Mouse (Mus musculus): ENCODE measurements around the gene Pced1b. TPM values are rescaled to one million over a fixed set of nuclear protein-coding genes. Genes with fewer than 3 reads are reported as not detected.
A peak's percentile ranks its signal among the peaks of the same experiment; 100 is the strongest.
"Not testable (repeated sequence)": the region's sequence is repeated elsewhere in the genome, so short reads cannot be mapped to it uniquely, and the experiment has no call there.

The Pced1b gene
- polyA plus RNA-seq (2012; ENCODE audit: insufficient read depth, low replicate concordance): 0.77 and 2.2 TPM in 2 replicates

GRCm38 (mm10) chr15:97246911-97247790, at the start of gene Pced1b, which contains the start of gene Amigo2:
TSS of gene Pced1b (plus strand) at chr15:97247107.
TSS of gene Amigo2 (minus strand) at chr15:97247287.
- Histone ChIP-seq H3K4me3 (replicated peaks) (peak within 1 kb of the TSS; percentile 91), H3K36me3 (replicated peaks; ENCODE audit: low read length) (no peaks in the 10 kb centered on the region), H3K9me3 (peaks cover 27% of the 10 kb centered on the region), H3K4me1 (peaks cover 28% of the 10 kb centered on the region), H3K27me3 (replicated peaks) (peaks cover 74% of the 10 kb centered on the region)
- TF ChIP-seq GATA1 (IDR thresholded peaks at IDR 0.05; ENCODE audit: borderline replicate concordance, low read length) (no peak), FLI1 (IDR thresholded peaks at IDR 0.05; ENCODE audit: low read length) (no peak)

DNA sequence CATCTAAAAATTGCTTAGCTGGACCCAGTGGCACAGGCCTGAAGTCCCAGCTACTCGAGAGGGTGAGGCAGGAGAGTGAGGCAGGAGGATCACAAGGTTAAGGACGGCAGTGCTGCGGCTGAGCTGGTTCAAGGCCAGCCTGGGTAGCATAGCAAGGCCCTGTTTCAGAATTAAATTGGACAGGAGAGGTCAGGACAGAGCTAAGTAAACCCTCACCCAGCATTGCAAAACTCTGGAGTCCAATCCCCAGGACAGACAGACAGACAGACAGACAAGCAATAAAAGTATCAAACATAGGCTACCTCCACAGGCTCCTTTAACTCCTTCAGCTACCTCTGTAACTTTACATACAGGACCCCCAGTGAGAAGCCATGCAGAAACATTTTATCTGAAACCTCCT, 42.0 kb upstream of the Pced1b start:
- TF ChIP-seq FLI1 (IDR thresholded peaks at IDR 0.05; ENCODE audit: low read length) (no peak), GATA1 (IDR thresholded peaks at IDR 0.05; ENCODE audit: borderline replicate concordance, low read length) (no peak)
- no peaks in the 10 kb centered on the region for H3K4me1 ChIP-seq
- no peaks in the 10 kb centered on the region for H3K36me3 ChIP-seq (replicated peaks; ENCODE audit: low read length)
- H3K27me3 ChIP-seq (replicated peaks): no peaks in the 10 kb centered on the region
- no peak overlapping the region for H3K4me3 ChIP-seq (replicated peaks)
- peaks cover 4% of the 10 kb centered on the region for H3K9me3 ChIP-seq

DNA sequence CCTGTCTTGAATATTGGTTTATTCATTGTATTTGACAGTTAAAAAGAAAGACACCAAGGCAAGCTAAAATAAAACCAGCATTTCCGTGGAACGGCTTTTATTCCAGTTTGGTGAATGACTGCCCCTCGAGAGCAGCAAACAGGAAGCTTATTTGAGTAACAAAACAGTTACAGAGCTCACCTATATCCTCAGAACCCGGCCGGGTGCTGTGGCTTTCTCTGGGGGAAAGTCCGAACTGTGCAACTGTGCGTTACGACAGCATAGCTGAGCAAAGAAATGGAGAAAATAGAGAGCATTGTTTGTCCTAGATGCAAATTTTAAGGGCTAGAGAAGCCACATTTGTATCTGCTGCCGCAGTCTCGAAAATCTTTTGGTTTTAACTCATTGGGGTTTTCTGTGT, 41.1 kb upstream of the Pced1b start:
- no peak for TF ChIP-seq FLI1 (IDR thresholded peaks at IDR 0.05; ENCODE audit: low read length)
- TF ChIP-seq GATA1 (IDR thresholded peaks at IDR 0.05; ENCODE audit: borderline replicate concordance, low read length): no peak
- Histone ChIP-seq H3K27me3 (replicated peaks) (no peaks in the 10 kb centered on the region), H3K4me1 (no peaks in the 10 kb centered on the region), H3K36me3 (replicated peaks; ENCODE audit: low read length) (no peaks in the 10 kb centered on the region), H3K4me3 (replicated peaks) (no peak overlapping the region), H3K9me3 (peaks cover 4% of the 10 kb centered on the region)

DNA sequence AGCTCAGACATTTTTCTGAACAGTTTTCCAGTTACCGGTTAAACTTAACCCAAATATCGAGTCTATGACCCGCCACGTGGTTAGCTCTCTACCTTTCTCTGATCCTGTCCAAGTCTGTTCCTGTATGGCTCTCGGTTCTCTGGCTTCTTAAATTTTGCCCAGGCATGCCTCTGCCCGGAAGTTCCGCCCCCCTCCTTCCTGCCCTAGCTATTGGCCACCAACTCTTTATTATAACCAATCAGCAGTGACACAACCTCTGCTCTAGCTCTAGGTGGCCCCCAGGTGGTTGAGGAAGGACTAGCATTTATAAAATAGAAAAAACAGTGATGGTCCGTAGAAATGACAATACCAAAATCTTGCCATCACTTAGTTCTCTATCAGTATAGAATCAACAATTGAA, 40.4 kb upstream of the Pced1b start:
- no peak overlapping the region for H3K4me3 ChIP-seq (replicated peaks)
- no peaks in the 10 kb centered on the region for H3K27me3 ChIP-seq (replicated peaks)
- H3K9me3 ChIP-seq: peaks cover 4% of the 10 kb centered on the region
- no peaks in the 10 kb centered on the region for H3K36me3 ChIP-seq (replicated peaks; ENCODE audit: low read length)
- H3K4me1 ChIP-seq: no peaks in the 10 kb centered on the region
- no peak for TF ChIP-seq GATA1 (IDR thresholded peaks at IDR 0.05; ENCODE audit: borderline replicate concordance, low read length)
- TF ChIP-seq FLI1 (IDR thresholded peaks at IDR 0.05; ENCODE audit: low read length): no peak

DNA sequence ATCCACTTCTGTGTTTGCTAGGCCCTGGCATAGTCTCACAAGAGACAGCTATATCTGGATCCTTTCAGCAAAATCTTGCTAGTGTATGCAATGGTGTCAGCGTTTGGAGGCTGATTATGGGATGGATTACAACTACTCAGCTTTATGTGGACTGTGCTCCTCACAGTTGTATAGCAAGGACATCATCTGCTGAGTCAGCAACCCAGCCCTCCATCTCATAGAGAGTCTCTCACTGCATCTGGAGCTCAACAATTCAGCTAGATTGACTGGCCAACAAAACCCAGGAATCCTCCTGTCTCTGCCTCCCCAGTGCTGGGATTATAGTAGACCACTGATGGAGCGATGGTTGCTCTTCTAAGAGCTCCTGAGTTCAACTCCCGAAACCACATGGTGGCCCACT, 37.2 kb upstream of the Pced1b start:
- H3K27me3 ChIP-seq (replicated peaks); H3K36me3 ChIP-seq (replicated peaks; ENCODE audit: low read length); H3K4me1 ChIP-seq; H3K4me3 ChIP-seq (replicated peaks); H3K9me3 ChIP-seq: not testable (repeated sequence)

GRCm38 (mm10) chr15:97212501-97213477, 34.1 kb upstream of the Pced1b start:
- no peaks in the 10 kb centered on the region for H3K27me3 ChIP-seq (replicated peaks)
- no peaks in the 10 kb centered on the region for H3K36me3 ChIP-seq (replicated peaks; ENCODE audit: low read length)
- TF ChIP-seq GATA1 (IDR thresholded peaks at IDR 0.05; ENCODE audit: borderline replicate concordance, low read length) (no peak), FLI1 (IDR thresholded peaks at IDR 0.05; ENCODE audit: low read length) (no peak)
- H3K9me3 ChIP-seq: peaks cover 15% of the 10 kb centered on the region
- H3K4me1 ChIP-seq: no peaks in the 10 kb centered on the region
- H3K4me3 ChIP-seq (replicated peaks): no peak overlapping the region

DNA sequence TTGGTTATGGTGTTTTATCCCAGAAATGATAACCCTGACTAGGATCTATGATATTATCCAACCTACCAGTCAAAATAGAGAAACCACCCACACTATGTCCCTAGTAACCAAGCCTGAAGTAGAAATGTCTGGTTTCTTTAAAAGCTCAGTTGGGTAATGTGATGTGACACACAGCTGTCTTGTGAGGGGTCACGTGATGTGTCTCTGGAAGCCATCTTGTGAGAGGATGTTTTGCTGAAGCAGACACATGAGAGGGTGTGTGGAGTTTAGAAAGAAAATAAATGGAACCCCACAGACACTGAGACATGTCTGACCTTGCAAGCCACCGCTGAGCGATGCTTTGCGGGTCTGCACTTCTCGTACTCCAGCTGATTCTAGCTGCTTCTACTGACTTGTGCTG, 30.1 kb upstream of the Pced1b start:
- no peaks in the 10 kb centered on the region for H3K36me3 ChIP-seq (replicated peaks; ENCODE audit: low read length)
- H3K9me3 ChIP-seq: peaks cover 37% of the 10 kb centered on the region
- TF ChIP-seq GATA1 (IDR thresholded peaks at IDR 0.05; ENCODE audit: borderline replicate concordance, low read length) (no peak), FLI1 (IDR thresholded peaks at IDR 0.05; ENCODE audit: low read length) (no peak)

GRCm38 (mm10) chr15:97223431-97223830, 23.5 kb upstream of the Pced1b start:
- no peaks in the 10 kb centered on the region for H3K27me3 ChIP-seq (replicated peaks)
- TF ChIP-seq FLI1 (IDR thresholded peaks at IDR 0.05; ENCODE audit: low read length): no peak
- TF ChIP-seq GATA1 (IDR thresholded peaks at IDR 0.05; ENCODE audit: borderline replicate concordance, low read length): no peak
- H3K4me3 ChIP-seq (replicated peaks): no peak overlapping the region
- H3K36me3 ChIP-seq (replicated peaks; ENCODE audit: low read length): no peaks in the 10 kb centered on the region
- peaks cover 47% of the 10 kb centered on the region for H3K9me3 ChIP-seq
- no peaks in the 10 kb centered on the region for H3K4me1 ChIP-seq

More for the DNA sequence above, 30.1 kb upstream of the Pced1b start:
- no peaks in the 10 kb centered on the region for H3K4me1 ChIP-seq
- no peaks in the 10 kb centered on the region for H3K27me3 ChIP-seq (replicated peaks)
- H3K4me3 ChIP-seq (replicated peaks): no peak overlapping the region

DNA sequence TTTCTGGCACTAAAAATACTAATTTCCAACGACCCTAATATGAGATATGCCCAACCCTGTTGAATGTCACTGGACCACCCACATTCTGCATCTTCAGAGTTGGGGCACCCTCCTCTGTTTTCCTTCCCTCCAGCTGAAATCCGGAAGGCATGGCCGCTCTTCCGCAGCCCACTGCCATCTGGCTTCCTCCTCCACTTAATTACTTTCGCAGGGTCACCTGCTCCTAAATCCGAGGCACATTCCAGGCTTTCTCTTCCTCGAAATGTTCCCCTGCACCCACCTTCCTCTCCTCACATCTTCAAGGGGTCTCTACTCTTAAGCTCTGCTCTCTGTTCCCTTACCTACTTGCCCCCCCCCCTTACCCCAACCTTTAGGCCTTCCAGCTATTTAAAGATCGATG, 22.9 kb upstream of the Pced1b start:
- Histone ChIP-seq H3K9me3 (peaks cover 43% of the 10 kb centered on the region), H3K4me1 (no peaks in the 10 kb centered on the region), H3K27me3 (replicated peaks) (no peaks in the 10 kb centered on the region), H3K4me3 (replicated peaks) (no peak overlapping the region), H3K36me3 (replicated peaks; ENCODE audit: low read length) (no peaks in the 10 kb centered on the region)
- TF ChIP-seq GATA1 (IDR thresholded peaks at IDR 0.05; ENCODE audit: borderline replicate concordance, low read length): no peak
- TF ChIP-seq FLI1 (IDR thresholded peaks at IDR 0.05; ENCODE audit: low read length): no peak

All from megakaryocyte, embryonic 14.5 days (primary cell).